Mouse (Mus musculus): ENCODE measurements around the gene Cpt1a. TPM values are rescaled to one million over a fixed set of nuclear protein-coding genes. Genes with fewer than 3 reads are reported as not detected.

Cpt1a gene
- polyA plus RNA-seq, 1 experiment from 2014 or later: 9.5 TPM

Small RNA genes within 50 kb of the gene (microRNA-seq; reads per million reads assigned to microRNA genes)
- gene Mir6984 (ENCODE audit: borderline number of aligned reads): 1.9 reads per million

Other genes with a start within 250 kb of the Cpt1a start
- 144 and 145 TPM in 2 replicates for gene Mrpl21, start 39.4 kb upstream of the Cpt1a start, polyA plus RNA-seq (2014; fragmentation: Nextera tagmentation; extraction: Ambion mirVana)
- gene Ighmbp2, start 39.3 kb upstream of the Cpt1a start, polyA plus RNA-seq (2014; fragmentation: Nextera tagmentation; extraction: Ambion mirVana): 6.0 and 7.6 TPM in 2 replicates
- 0.20 TPM in 1 of 2 replicates, not detected in the other for gene Tesmin, start 66.5 kb downstream of the Cpt1a start, polyA plus RNA-seq (2014; fragmentation: Nextera tagmentation; extraction: Ambion mirVana)
- gene Gal, start 92.2 kb downstream of the Cpt1a start, polyA plus RNA-seq (2014; fragmentation: Nextera tagmentation; extraction: Ambion mirVana): 2.6 and 2.9 TPM in 2 replicates

Data from embryonic facial prominence, embryonic 11.5 days (tissue).